Mouse (Mus musculus): Measurements from ENCODE around the gene Paqr5. TPM values are rescaled to one million over a fixed set of nuclear protein-coding genes. Genes with fewer than 3 reads are reported as not detected.
A peak's percentile ranks its signal among the peaks of the same experiment; 100 is the strongest.

Paqr5 gene
- 1.8 and 12.4 TPM in 2 replicates for polyA plus RNA-seq (2012; rRNA removed)

DNA sequence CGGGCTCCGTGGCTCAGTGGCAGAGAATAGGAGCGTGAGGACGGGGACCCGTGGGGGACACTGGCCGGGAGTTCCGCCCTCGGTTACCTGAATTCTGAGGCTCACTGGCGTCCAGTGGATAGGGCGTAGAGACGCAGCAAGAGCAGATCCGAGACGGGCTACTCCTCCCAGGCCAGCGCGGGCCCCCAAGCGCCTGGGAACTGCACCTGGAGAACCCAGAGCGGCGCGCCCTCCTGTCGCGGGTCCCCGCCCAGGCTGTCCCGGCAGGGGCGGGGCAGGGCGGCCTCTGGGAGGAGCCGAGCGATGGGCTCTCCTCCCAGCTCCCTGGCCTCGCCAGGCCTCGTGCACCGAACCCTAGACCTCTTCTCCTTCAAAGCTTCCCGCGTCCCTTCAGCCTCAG, at the start of gene Paqr5:
Paqr5 (minus strand) TSS at position 257 of the 400 bp plus-strand sequence.
- peaks cover 6% of the 10 kb centered on the region; the same call in 1 of the 2 replicates for H3K4me1 ChIP-seq (ENCODE audit: control insufficient read depth, insufficient read depth, low read length)
- no peak for TF ChIP-seq CTCF (IDR thresholded peaks at IDR 0.05; ENCODE audit: insufficient read depth, low read length)
- TF ChIP-seq POLR2A (IDR thresholded peaks at IDR 0.05; ENCODE audit: borderline replicate concordance, extremely low read depth, low read depth, low read length): no peak
- WGBS: under 1% methylated on average over 32 of the region's 32 CpGs
- H3K4me3 ChIP-seq (replicated peaks; ENCODE audit: extremely low read depth, low read depth, low read length): peak within 1 kb of the TSS; percentile 56
- peak; percentile 54 for DNase-seq

DNA sequence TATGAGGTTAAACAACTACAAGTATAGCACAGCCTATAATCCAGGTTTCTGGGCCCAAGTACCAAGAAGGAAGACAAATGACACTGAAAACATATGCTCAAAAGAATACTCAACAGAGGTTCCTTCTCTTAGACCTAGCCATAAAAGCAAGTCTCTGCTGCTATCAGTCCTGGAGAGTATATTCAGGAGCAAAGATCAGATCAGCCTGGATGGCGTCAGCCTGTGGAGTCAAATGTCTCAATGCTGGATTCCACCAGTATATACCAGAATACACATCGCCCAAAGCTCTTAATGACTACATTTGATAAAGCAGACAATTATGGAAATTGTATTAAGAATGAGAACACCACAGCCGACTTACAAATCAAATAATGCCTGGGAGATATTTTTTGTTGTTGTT, 35.6 kb upstream of the Paqr5 start:
- TF ChIP-seq POLR2A (IDR thresholded peaks at IDR 0.05; ENCODE audit: borderline replicate concordance, extremely low read depth, low read depth, low read length): no peak
- no peak for TF ChIP-seq CTCF (IDR thresholded peaks at IDR 0.05; ENCODE audit: insufficient read depth, low read length)
- Histone ChIP-seq H3K4me3 (replicated peaks; ENCODE audit: extremely low read depth, low read depth, low read length) (no peak overlapping the region), H3K4me1 (ENCODE audit: control insufficient read depth, insufficient read depth, low read length) (no peaks in the 10 kb centered on the region)
- no peak for DNase-seq
- WGBS: 95% methylated on average over 3 of the region's 3 CpGs

DNA sequence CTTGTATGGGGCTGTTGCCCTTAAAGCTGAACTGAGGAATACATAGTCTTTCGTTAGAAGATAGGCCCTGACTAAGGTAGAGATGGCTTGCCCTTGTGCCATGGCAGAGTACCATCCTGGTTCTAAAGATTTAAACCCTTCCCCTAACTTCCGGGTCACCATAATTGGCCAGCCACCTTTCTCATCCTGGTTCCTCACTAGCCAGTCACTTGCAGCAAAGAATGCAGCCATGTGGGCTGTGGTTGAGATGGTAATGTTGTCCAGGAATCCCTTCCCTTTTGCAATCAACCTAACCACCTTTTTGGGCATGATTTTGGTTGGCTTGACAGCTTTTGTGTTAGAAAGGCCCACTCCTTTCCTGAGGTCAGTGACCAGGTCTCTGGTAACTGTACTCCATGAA, 33.8 kb upstream of the Paqr5 start:
- WGBS: 89% methylated on average over 2 of the region's 2 CpGs
- DNase-seq: no peak
- no peak overlapping the region for H3K4me3 ChIP-seq (replicated peaks; ENCODE audit: extremely low read depth, low read depth, low read length)
- TF ChIP-seq POLR2A (IDR thresholded peaks at IDR 0.05; ENCODE audit: borderline replicate concordance, extremely low read depth, low read depth, low read length): no peak
- no peak for TF ChIP-seq CTCF (IDR thresholded peaks at IDR 0.05; ENCODE audit: insufficient read depth, low read length)
- H3K4me1 ChIP-seq (ENCODE audit: control insufficient read depth, insufficient read depth, low read length): no peaks in the 10 kb centered on the region

DNA sequence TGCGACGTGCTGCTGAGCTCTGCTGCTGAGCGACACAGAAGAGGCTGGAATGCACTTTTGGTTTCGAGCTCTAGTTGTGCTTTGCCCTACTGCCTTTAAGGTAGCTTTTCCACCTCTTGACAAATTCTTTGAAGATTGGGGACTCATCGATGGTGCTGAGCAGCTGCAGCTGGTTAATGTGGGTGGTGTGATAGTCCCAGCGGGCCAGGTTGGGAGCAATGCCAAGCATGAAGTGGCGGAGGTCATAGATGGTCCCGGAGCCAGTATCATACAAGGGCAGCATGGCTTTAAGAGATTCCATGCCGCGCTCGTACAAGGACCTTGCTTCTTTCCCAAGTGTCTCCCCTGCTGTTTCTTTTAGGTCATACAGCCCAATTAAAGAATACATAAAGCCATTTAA, 33.3 kb upstream of the Paqr5 start:
- DNase-seq: no peak
- H3K4me1 ChIP-seq (ENCODE audit: control insufficient read depth, insufficient read depth, low read length): no peaks in the 10 kb centered on the region
- WGBS: 71% methylated on average over 11 of the region's 11 CpGs
- H3K4me3 ChIP-seq (replicated peaks; ENCODE audit: extremely low read depth, low read depth, low read length): peak overlapping the region; percentile 21
- no peak for TF ChIP-seq POLR2A (IDR thresholded peaks at IDR 0.05; ENCODE audit: borderline replicate concordance, extremely low read depth, low read depth, low read length)

DNA sequence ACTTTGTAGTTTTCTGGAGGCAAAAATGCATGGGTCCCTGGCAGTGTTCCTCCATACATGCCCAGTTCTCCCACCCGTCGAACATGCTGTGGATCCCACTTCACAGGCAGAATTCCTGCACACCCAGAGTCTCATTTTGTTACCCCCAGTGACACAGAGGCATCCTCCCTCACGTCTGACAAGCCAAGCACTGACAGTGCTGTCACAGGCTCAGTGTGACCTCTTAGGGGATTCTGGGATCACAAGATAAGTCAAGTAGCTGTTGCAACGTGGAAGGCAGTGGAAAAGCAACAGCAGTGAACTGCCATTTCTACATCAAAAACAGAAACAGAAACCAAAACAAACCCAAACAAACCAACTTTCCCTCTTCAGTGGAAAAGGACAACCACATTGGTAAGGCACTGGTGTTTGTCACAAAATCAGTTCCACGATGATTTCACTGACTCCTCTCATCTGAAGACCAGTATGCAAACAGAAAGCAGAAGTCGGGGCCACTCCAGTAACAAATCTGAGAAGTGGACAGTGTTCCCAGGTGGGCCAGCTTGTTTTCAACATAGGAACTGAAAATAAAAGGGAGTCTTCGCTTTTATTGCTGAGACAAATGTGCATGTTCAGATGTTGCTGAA, 31.3 kb upstream of the Paqr5 start:
- no peak overlapping the region for H3K4me3 ChIP-seq (replicated peaks; ENCODE audit: extremely low read depth, low read depth, low read length)
- DNase-seq: no peak
- TF ChIP-seq POLR2A (IDR thresholded peaks at IDR 0.05; ENCODE audit: borderline replicate concordance, extremely low read depth, low read depth, low read length) (no peak), CTCF (IDR thresholded peaks at IDR 0.05; ENCODE audit: insufficient read depth, low read length) (no peak)
- H3K4me1 ChIP-seq (ENCODE audit: control insufficient read depth, insufficient read depth, low read length): no peaks in the 10 kb centered on the region
- 48% methylated on average over 7 of the region's 7 CpGs for WGBS

DNA sequence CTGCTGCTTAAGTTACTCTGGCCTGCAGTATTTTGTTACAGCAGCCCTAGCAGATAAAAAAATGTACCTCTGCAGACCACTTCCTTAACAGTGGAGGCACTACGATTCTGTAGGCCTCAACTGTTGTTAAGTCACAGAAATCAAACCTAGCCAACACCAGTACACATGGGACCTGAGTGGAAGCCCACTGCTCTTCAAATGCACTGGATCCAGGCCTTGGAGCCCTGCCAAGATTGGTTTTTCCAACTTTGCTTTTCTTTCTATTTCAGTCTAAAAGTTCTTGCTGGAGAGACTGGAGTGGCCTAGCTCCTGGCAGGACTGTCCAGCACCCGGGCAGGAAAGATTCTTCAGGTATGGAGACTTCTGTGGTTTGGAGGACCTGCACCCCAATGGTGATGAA, 29.6 kb upstream of the Paqr5 start:
- Histone ChIP-seq H3K4me3 (replicated peaks; ENCODE audit: extremely low read depth, low read depth, low read length) (no peak overlapping the region), H3K4me1 (ENCODE audit: control insufficient read depth, insufficient read depth, low read length) (no peaks in the 10 kb centered on the region)
- no peak for DNase-seq
- no peak for TF ChIP-seq CTCF (IDR thresholded peaks at IDR 0.05; ENCODE audit: insufficient read depth, low read length)
- no peak for TF ChIP-seq POLR2A (IDR thresholded peaks at IDR 0.05; ENCODE audit: borderline replicate concordance, extremely low read depth, low read depth, low read length)
- 76% methylated on average over 2 of the region's 2 CpGs for WGBS

DNA sequence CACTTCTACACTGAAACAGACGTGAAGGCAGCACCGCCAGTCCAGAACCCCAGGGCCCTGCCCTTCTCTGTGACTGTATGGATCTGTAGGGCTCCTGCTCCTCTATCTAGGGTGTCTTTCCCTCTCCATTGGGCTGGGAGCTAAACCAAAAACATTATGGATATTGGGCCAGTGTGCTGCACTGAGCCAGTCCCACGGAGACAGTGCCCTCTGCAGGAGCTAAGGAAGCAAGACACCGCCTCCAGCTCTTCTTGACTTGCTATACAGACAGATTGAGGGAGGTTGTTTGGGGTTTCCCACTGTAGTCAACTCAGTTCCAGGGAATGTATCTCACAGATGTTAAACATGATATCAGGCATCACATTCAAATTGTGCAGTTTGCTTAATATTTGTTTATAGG, 24.1 kb upstream of the Paqr5 start:
- peak; percentile 63 for TF ChIP-seq CTCF (IDR thresholded peaks at IDR 0.05; ENCODE audit: insufficient read depth, low read length)
- TF ChIP-seq POLR2A (IDR thresholded peaks at IDR 0.05; ENCODE audit: borderline replicate concordance, extremely low read depth, low read depth, low read length): no peak
- WGBS: 54% methylated on average over 4 of the region's 4 CpGs
- no peak for DNase-seq
- Histone ChIP-seq H3K4me3 (replicated peaks; ENCODE audit: extremely low read depth, low read depth, low read length) (no peak overlapping the region), H3K4me1 (ENCODE audit: control insufficient read depth, insufficient read depth, low read length) (no peaks in the 10 kb centered on the region)

DNA sequence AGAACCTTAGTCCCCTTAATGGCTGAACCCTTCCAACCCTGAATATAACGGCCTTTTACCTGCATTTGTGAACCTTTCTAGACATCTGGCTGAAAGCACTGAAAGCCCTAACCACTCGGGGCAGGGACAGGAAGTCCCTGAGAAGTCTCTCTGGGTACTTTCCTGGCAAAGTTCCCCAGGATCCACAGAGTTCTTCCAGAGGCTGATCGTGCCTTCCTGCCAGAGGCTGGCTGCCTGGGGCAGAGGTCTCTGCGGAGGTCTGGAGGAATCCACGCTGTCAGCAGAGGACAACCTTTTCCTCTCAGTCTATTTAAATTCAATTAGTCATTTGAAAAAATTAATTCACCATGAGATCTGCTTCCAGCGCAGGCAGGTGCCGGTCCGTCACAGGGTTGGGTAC, 22.5 kb upstream of the Paqr5 start:
- WGBS: 59% methylated on average over 8 of the region's 8 CpGs
- DNase-seq: no peak
- no peak overlapping the region for H3K4me3 ChIP-seq (replicated peaks; ENCODE audit: extremely low read depth, low read depth, low read length)

DNA sequence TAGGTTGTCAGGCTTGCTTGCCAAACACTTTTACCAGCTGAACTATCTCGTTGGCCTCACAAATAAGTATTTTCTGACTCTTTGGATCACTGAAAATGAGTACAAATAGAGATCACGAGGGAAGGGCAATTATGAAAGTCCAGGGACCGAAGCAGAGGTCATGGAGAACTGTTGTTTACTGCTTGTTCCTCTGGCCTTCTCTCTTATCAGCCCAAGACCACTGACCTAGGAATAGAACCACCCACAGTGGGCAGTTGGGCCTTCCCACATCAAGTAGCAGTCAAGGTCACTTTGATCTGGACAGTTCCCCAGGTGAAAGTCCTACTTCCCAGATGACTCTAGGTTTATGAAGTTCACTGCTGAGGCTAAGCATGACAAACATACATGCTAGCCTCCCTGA, 15.5 kb upstream of the Paqr5 start:
- 91% methylated on average over 3 of the region's 3 CpGs for WGBS
- H3K4me3 ChIP-seq (replicated peaks; ENCODE audit: extremely low read depth, low read depth, low read length): no peak overlapping the region
- H3K4me1 ChIP-seq (ENCODE audit: control insufficient read depth, insufficient read depth, low read length): no peaks in the 10 kb centered on the region
- no peak for DNase-seq
- TF ChIP-seq POLR2A (IDR thresholded peaks at IDR 0.05; ENCODE audit: borderline replicate concordance, extremely low read depth, low read depth, low read length) (no peak), CTCF (IDR thresholded peaks at IDR 0.05; ENCODE audit: insufficient read depth, low read length) (no peak)

More for the DNA sequence above, 22.5 kb upstream of the Paqr5 start:
- TF ChIP-seq POLR2A (IDR thresholded peaks at IDR 0.05; ENCODE audit: borderline replicate concordance, extremely low read depth, low read depth, low read length) (no peak), CTCF (IDR thresholded peaks at IDR 0.05; ENCODE audit: insufficient read depth, low read length) (no peak)
- no peaks in the 10 kb centered on the region for H3K4me1 ChIP-seq (ENCODE audit: control insufficient read depth, insufficient read depth, low read length)

DNA sequence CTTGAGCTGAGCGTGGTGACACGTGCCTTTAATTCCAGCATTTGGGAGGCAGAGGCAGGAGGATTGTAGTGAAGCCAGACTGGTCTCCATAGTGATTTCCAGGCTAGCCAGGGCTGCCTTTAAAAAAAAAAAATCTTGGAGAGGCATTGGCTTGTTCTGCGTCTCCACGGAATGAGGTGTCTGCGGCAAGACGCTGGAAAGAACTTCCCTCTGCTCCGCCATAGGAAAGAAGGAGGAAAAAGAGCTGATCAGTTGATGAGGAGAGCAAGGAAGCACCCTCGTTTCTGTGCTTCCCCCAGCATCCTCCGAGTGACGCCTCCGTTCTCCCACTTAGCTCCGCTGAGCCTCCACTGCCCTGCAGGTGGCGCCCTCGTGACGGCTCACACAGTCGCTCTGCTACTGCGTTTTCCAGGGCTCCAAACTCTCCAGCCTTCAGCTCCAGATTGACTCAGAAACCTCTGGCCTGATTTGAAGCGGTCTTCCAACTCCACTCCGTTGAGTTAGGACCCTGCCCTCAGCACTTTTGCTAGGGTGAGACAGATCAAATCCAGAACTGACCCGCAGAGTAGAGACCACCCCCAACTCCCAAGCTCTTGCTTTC, 13.5 kb upstream of the Paqr5 start:
- Histone ChIP-seq H3K4me1 (ENCODE audit: control insufficient read depth, insufficient read depth, low read length) (no peaks in the 10 kb centered on the region), H3K4me3 (replicated peaks; ENCODE audit: extremely low read depth, low read depth, low read length) (no peak overlapping the region)
- peak; percentile 83 for DNase-seq
- 5% methylated on average over 20 of the region's 20 CpGs for WGBS
- no peak for TF ChIP-seq POLR2A (IDR thresholded peaks at IDR 0.05; ENCODE audit: borderline replicate concordance, extremely low read depth, low read depth, low read length)
- TF ChIP-seq CTCF (IDR thresholded peaks at IDR 0.05; ENCODE audit: insufficient read depth, low read length): peak; percentile 95

All from lung, adult 2 months (tissue).